Mouse (Mus musculus): ENCODE measurements at regions not wholly inside any gene's neighbourhood (a gene's known extent, or its start where the extent isn't known, plus 50 kb on each side); places are given as distances from the start of the nearest gene placed in this dataset.

DNA sequence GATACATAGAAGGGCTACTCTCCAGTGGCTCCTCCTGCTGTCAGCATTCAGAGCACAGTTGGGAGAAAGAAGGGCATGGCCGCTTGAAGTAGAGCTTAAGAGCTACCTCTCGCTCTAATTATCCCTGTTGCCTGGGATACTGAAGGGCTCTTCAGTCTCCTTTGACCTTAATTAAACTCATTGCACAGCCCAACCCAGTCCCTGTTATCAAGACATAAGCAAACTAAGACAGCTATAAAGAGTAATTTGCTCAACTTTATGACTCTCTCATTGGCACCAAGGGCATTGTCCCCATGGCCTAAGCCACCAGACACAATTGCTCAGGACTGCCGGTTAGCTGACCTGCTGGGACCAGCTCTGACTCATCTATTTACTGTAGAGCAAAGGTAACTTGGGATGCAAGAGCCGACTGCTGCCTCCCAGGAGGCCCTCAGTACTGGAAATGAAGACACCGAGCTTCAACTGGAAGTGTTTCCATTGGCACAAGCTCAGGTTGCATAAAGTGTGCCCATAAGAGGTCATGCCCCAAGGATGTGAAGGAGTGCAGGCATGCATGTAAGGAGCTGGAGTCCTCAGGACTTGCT is 219.3 kb upstream of the Ccdc122 start:
- 64% methylated on average over 5 of the region's 5 CpGs for WGBS
- Histone ChIP-seq H3K27ac (replicated peaks) (peak overlapping the region; percentile 87; the same call in 1 of the 2 replicates), H3K27me3 (ENCODE audit: control insufficient read depth, insufficient read depth, low read length) (no peaks in the 10 kb centered on the region), H3K9me3 (ENCODE audit: control insufficient read depth, low read length) (no peaks in the 10 kb centered on the region), H3K4me3 (ENCODE audit: low read depth, low read length) (no peak overlapping the region), H3K36me3 (ENCODE audit: control insufficient read depth, insufficient read depth, low read length) (no peaks in the 10 kb centered on the region), H3K4me2 (replicated peaks; ENCODE audit: low read depth) (no peak overlapping the region), H3K9ac (ENCODE audit: low read length) (no peak overlapping the region), H3K4me1 (replicated peaks; ENCODE audit: control insufficient read depth, insufficient read depth) (peaks cover 13% of the 10 kb centered on the region; the same call in 1 of the 2 replicates)
- TF ChIP-seq EP300 (optimal IDR thresholded peaks at IDR 0.05): no peak
- TF ChIP-seq CTCF (IDR thresholded peaks at IDR 0.05; ENCODE audit: low read depth): 0 out of 2 replicates have a peak, but pooled peaks have one; percentile 25
- peak; percentile 86 for ATAC-seq (ENCODE audit: low FRiP score, low TSS enrichment)
- peak; percentile 49 for DNase-seq (ENCODE audit: low spot score)

GRCm38 (mm10) chr14:76816666-76817065 is 219.9 kb upstream of the Ccdc122 start:
- ATAC-seq (ENCODE audit: low FRiP score, low TSS enrichment) (no peak), DNase-seq (ENCODE audit: low spot score) (no peak)
- Histone ChIP-seq H3K4me1 (replicated peaks; ENCODE audit: control insufficient read depth, insufficient read depth) (peaks cover 13% of the 10 kb centered on the region; the same call in 1 of the 2 replicates), H3K9ac (ENCODE audit: low read length) (no peak overlapping the region), H3K27me3 (ENCODE audit: control insufficient read depth, insufficient read depth, low read length) (no peaks in the 10 kb centered on the region), H3K9me3 (ENCODE audit: control insufficient read depth, low read length) (no peaks in the 10 kb centered on the region), H3K4me3 (ENCODE audit: low read depth, low read length) (no peak overlapping the region), H3K36me3 (ENCODE audit: control insufficient read depth, insufficient read depth, low read length) (no peaks in the 10 kb centered on the region), H3K27ac (replicated peaks) (no peak overlapping the region), H3K4me2 (replicated peaks; ENCODE audit: low read depth) (no peak overlapping the region)
- TF ChIP-seq CTCF (IDR thresholded peaks at IDR 0.05; ENCODE audit: low read depth) (peak; percentile 37), EP300 (optimal IDR thresholded peaks at IDR 0.05) (no peak)
- WGBS: 88% methylated on average over 2 of the region's 2 CpGs

GRCm38 (mm10) chr14:76812155-76812875 is 224.3 kb upstream of the Ccdc122 start:
- no peak for TF ChIP-seq CTCF (IDR thresholded peaks at IDR 0.05; ENCODE audit: low read depth)
- TF ChIP-seq EP300 (optimal IDR thresholded peaks at IDR 0.05): no peak
- ATAC-seq (ENCODE audit: low FRiP score, low TSS enrichment): no peak
- H3K9ac ChIP-seq (ENCODE audit: low read length): no peak overlapping the region
- H3K4me2 ChIP-seq (replicated peaks; ENCODE audit: low read depth): no peak overlapping the region
- 61% methylated on average over 14 of the region's 14 CpGs for WGBS
- DNase-seq (ENCODE audit: low spot score): no peak
- H3K4me1 ChIP-seq (replicated peaks; ENCODE audit: control insufficient read depth, insufficient read depth): peaks cover under 1% of the 10 kb centered on the region; the same call in 1 of the 2 replicates
- no peak overlapping the region for H3K4me3 ChIP-seq (ENCODE audit: low read depth, low read length)
- no peaks in the 10 kb centered on the region for H3K9me3 ChIP-seq (ENCODE audit: control insufficient read depth, low read length)
- no peaks in the 10 kb centered on the region for H3K27me3 ChIP-seq (ENCODE audit: control insufficient read depth, insufficient read depth, low read length)
- no peaks in the 10 kb centered on the region for H3K36me3 ChIP-seq (ENCODE audit: control insufficient read depth, insufficient read depth, low read length)
- H3K27ac ChIP-seq (replicated peaks): no peak overlapping the region

- peak overlapping the region; percentile 40 for H3K27ac ChIP-seq (replicated peaks)
- H3K4me2 ChIP-seq (replicated peaks; ENCODE audit: low read depth): 0 out of 2 replicates have a peak overlapping the region, but pooled peaks have one; percentile 17
- no peaks in the 10 kb centered on the region for H3K4me1 ChIP-seq (replicated peaks; ENCODE audit: control insufficient read depth, insufficient read depth)
- H3K36me3 ChIP-seq (ENCODE audit: control insufficient read depth, insufficient read depth, low read length): no peaks in the 10 kb centered on the region
- ATAC-seq (ENCODE audit: low FRiP score, low TSS enrichment) (peak; percentile 58; the same call in 1 of the 2 replicates), DNase-seq (ENCODE audit: low spot score) (no peak)
- WGBS: 32% methylated on average over 21 of the region's 21 CpGs
- no peaks in the 10 kb centered on the region for H3K9me3 ChIP-seq (ENCODE audit: control insufficient read depth, low read length)
- H3K27me3 ChIP-seq (ENCODE audit: control insufficient read depth, insufficient read depth, low read length): no peaks in the 10 kb centered on the region
- no peak overlapping the region for H3K9ac ChIP-seq (ENCODE audit: low read length)
- no peak for TF ChIP-seq CTCF (IDR thresholded peaks at IDR 0.05; ENCODE audit: low read depth)
- TF ChIP-seq EP300 (optimal IDR thresholded peaks at IDR 0.05): no peak
- no peak overlapping the region for H3K4me3 ChIP-seq (ENCODE audit: low read depth, low read length)
These were observed 225.6 kb upstream of the Ccdc122 start for GRCm38 (mm10) chr14:76810697-76811589.

DNA sequence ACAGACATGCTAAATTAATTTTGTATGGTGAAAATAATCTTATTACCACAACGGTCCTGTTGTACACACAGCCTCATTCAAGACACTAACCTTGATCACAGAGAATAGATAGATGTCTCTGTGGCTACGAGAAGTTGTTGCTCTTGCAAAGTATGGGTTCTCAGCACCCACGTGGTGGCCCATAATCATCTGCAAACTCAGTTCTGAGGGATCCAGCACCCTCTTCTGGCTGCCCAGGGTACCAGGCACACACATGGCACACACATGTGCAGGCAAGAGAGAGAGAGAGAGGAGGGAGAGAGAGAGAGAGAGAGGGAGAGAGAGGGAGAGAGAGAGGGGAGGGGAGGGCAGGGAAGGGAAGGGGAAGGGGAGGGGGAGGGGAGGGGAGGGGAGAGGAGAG is 226.5 kb upstream of the Ccdc122 start:
- no peak overlapping the region for H3K27ac ChIP-seq (replicated peaks)

More for the DNA sequence above, 226.5 kb upstream of the Ccdc122 start:
- H3K27me3 ChIP-seq (ENCODE audit: control insufficient read depth, insufficient read depth, low read length): no peaks in the 10 kb centered on the region
- H3K4me2 ChIP-seq (replicated peaks; ENCODE audit: low read depth): no peak overlapping the region
- ATAC-seq (ENCODE audit: low FRiP score, low TSS enrichment): no peak
- WGBS: 97% methylated on average over 3 of the region's 3 CpGs
- DNase-seq (ENCODE audit: low spot score): no peak
- no peaks in the 10 kb centered on the region for H3K9me3 ChIP-seq (ENCODE audit: control insufficient read depth, low read length)
- no peaks in the 10 kb centered on the region for H3K36me3 ChIP-seq (ENCODE audit: control insufficient read depth, insufficient read depth, low read length)
- H3K4me3 ChIP-seq (ENCODE audit: low read depth, low read length): no peak overlapping the region
- no peak overlapping the region for H3K9ac ChIP-seq (ENCODE audit: low read length)
- H3K4me1 ChIP-seq (replicated peaks; ENCODE audit: control insufficient read depth, insufficient read depth): no peaks in the 10 kb centered on the region
- TF ChIP-seq EP300 (optimal IDR thresholded peaks at IDR 0.05): no peak
- TF ChIP-seq CTCF (IDR thresholded peaks at IDR 0.05; ENCODE audit: low read depth): peak; percentile 11; the same call in 1 of the 2 replicates

Data from stomach, postnatal 0 days (tissue).